Comparison of ENCODE assay signal across 9 mouse cellular contexts in the genomic region with DNA sequence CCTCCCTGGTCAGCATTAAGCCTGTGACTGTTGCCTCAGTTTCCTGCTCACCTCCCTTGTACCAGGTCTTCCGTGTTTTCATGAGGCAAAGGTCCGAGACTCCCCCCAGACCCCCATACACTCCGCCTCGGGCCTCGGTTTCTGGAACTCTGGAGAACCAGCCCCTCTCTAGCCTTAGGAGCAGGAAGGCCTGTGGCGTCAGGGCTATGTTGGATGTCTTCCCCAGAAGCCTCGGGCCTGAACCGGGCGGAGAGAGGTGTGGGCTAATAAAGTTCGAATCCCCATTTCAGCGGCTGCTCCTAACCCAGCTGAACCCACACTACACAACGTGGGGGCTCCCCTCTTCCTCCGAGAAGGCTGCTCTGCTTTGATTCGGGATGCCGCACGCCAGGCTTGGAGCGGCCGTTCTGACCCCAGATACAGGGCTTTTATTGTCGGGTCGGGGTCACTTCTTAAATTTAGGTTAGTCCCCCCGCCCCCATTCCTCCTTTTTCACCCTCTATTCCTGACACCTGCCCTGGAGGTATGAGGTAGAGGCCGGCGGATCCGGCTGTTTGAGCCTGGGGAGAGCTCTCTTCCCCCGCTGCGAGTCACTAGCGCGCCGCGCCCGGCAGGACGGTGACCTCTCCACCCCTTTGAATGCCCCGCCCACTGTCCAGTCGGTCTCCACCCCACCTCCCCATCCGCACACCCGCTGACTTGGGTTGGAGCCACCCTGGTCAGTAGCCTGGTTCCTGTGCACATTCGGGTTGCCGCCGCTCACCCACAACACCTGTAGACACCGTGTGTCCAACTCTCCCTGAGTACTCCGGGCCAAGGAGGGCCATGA. TPM values are rescaled to one million over a fixed set of nuclear protein-coding genes. Genes with fewer than 3 reads are reported as not detected.
A peak's percentile ranks its signal among the peaks of the same experiment; 100 is the strongest.
DNase-seq lines count a peak whose midpoint lies in the region; ATAC-seq lines count a peak whose summit lies in the region.
"Had no signal": no experiment of that assay in that cellular context is flagged by ENCODE, and none has a peak within 500 bp of the region (broad histone marks: within the 10 kb centered on the region; RNA-seq: fewer than 3 reads in every experiment).

TSS of gene Esam (plus strand) at position 683 of the 829 bp plus-strand sequence.

- H3K4me3 ChIP-seq in intestine, embryonic 16.5 days (ENCODE audit: low read length): peak within 1 kb of the TSS; percentile 45
- H3K4me3 ChIP-seq in limb, embryonic 13.5 days: peak within 1 kb of the TSS; percentile 37
- peak within 1 kb of the TSS; percentile 15; the same call in 1 of the 2 replicates for H3K4me3 ChIP-seq in midbrain, embryonic 14.5 days (replicated peaks; ENCODE audit: low read depth, low read length)

- ATAC-seq in common myeloid progenitor, adult 5-6 weeks (replicated peaks; ENCODE audit: low read depth, poor library complexity, severe bottlenecking): peak; percentile 23; the same call in 1 of the 2 replicates
- peak; percentile 51 for ATAC-seq in granulocyte monocyte progenitor cell, adult 5-6 weeks (replicated peaks; ENCODE audit: poor library complexity, severe bottlenecking)
- ATAC-seq in intestine, embryonic 16.5 days: no peak
- ATAC-seq in limb, embryonic 13.5 days (ENCODE audit: low FRiP score, low read depth): 0 out of 2 replicates have a peak, but pooled peaks have one; percentile 25
- ATAC-seq in midbrain, embryonic 14.5 days (ENCODE audit: low FRiP score, low TSS enrichment): 0 out of 2 replicates have a peak, but pooled peaks have one; percentile 31

- H3K4me1 ChIP-seq in intestine, embryonic 16.5 days (ENCODE audit: control insufficient read depth, insufficient read depth, low read length): peaks cover 22% of the 10 kb centered on the region; the same call in 1 of the 2 replicates
- H3K4me1 ChIP-seq in limb, embryonic 13.5 days: peaks cover 34% of the 10 kb centered on the region
- peaks cover 16% of the 10 kb centered on the region; the same call in 1 of the 2 replicates for H3K4me1 ChIP-seq in midbrain, embryonic 14.5 days (ENCODE audit: control insufficient read depth, insufficient read depth, low read length)

- H3K27me3 ChIP-seq in intestine, embryonic 16.5 days (replicated peaks; ENCODE audit: control insufficient read depth, insufficient read depth, low read length): peaks cover 29% of the 10 kb centered on the region
- peaks cover 72% of the 10 kb centered on the region for H3K27me3 ChIP-seq in limb, embryonic 13.5 days
- peaks cover 63% of the 10 kb centered on the region for H3K27me3 ChIP-seq in midbrain, embryonic 14.5 days (ENCODE audit: control insufficient read depth, insufficient read depth, low read length)

- peak within 1 kb of the TSS; percentile 34 for H3K4me2 ChIP-seq in intestine, embryonic 16.5 days (ENCODE audit: low read depth, low read length)
- H3K4me2 ChIP-seq in limb, embryonic 13.5 days (replicated peaks): peak within 1 kb of the TSS; percentile 37
- 0 out of 2 replicates have a peak within 1 kb of the TSS, but pooled peaks have one; percentile 5 for H3K4me2 ChIP-seq in midbrain, embryonic 14.5 days (ENCODE audit: low read length)

- H3K36me3 ChIP-seq in intestine, embryonic 16.5 days (ENCODE audit: control insufficient read depth, insufficient read depth, low read length): 0 out of 2 replicates have a peak, but pooled peaks cover 2% of the 10 kb centered on the region
- peaks cover 24% of the 10 kb centered on the region for H3K36me3 ChIP-seq in limb, embryonic 13.5 days
- peaks cover 17% of the 10 kb centered on the region for H3K36me3 ChIP-seq in midbrain, embryonic 14.5 days (ENCODE audit: control insufficient read depth, insufficient read depth, low read length)

- WGBS in intestine, embryonic 16.5 days: 16% methylated on average over 41 of the region's 41 CpGs
- 5% methylated on average over 41 of the region's 41 CpGs for WGBS in limb, embryonic 13.5 days
- WGBS in midbrain, embryonic 14.5 days: 5% methylated on average over 41 of the region's 41 CpGs

- no peak within 1 kb of the TSS for H3K9ac ChIP-seq in intestine, embryonic 16.5 days (ENCODE audit: low read depth, low read length)
- no peak within 1 kb of the TSS for H3K9ac ChIP-seq in limb, embryonic 13.5 days
- no peak within 1 kb of the TSS for H3K9ac ChIP-seq in midbrain, embryonic 14.5 days (replicated peaks; ENCODE audit: low read length)

- H3K27ac ChIP-seq in intestine, embryonic 16.5 days (ENCODE audit: low read length): peak within 1 kb of the TSS; percentile 66; the same call in 1 of the 2 replicates
- 0 out of 2 replicates have a peak within 1 kb of the TSS, but pooled peaks have one; percentile 28 for H3K27ac ChIP-seq in limb, embryonic 13.5 days
- no peak within 1 kb of the TSS for H3K27ac ChIP-seq in midbrain, embryonic 14.5 days (replicated peaks; ENCODE audit: low read depth, low read length)
- H3K27ac ChIP-seq: macrophage had no signal

- no peaks in the 10 kb centered on the region for H3K9me3 ChIP-seq in intestine, embryonic 16.5 days (ENCODE audit: control insufficient read depth, low read length)
- H3K9me3 ChIP-seq in limb, embryonic 13.5 days: no peaks in the 10 kb centered on the region
- no peaks in the 10 kb centered on the region for H3K9me3 ChIP-seq in midbrain, embryonic 14.5 days (ENCODE audit: control insufficient read depth, low read length)

- DNase-seq in cerebellum, adult 9-11 months: peak; percentile 45
- no peak for DNase-seq in cerebellum, postnatal 4 days (ENCODE audit: low spot score in 2 of 2)
- DNase-seq in midbrain, embryonic 14.5 days: no peak
- DNase-seq in right cerebral cortex, postnatal 25 days: no peak

RNA-seq across cellular contexts. Expression of gene Esam, which starts in this region (rescaled TPM):
- 2.5 and 2.9 TPM in 2 replicates for total RNA-seq in common myeloid progenitor, adult 5-6 weeks (2017)
- not detected in 2 replicates for total RNA-seq in granulocyte monocyte progenitor cell, adult 5-6 weeks (2014; fragmentation: Nextera tagmentation)
- total RNA-seq in granulocyte monocyte progenitor cell, adult 5-6 weeks (2017): not detected in 2 replicates
- polyA plus RNA-seq in intestine, embryonic 16.5 days (2015; fragmentation: Nextera tagmentation; extraction: Ambion mirVana): 49.2 and 49.4 TPM in 2 replicates
- 39.3 and 39.5 TPM in 2 replicates for polyA plus RNA-seq in limb, embryonic 13.5 days (2015; fragmentation: Nextera tagmentation; extraction: Ambion mirVana)
- polyA plus RNA-seq in midbrain, embryonic 14.5 days (2014; fragmentation: Nextera tagmentation; extraction: Ambion mirVana): 24.8 and 42.8 TPM in 2 replicates

Comparison
In these comparisons a context has a peak if more than half of its experiments do, and no peak if none do; other contexts are left out.
1. Peak in ATAC-seq in granulocyte monocyte progenitor cell, adult 5-6 weeks; RNA of the gene not detected or under 1 TPM.